In genomic region chr9:14314477-14314876, GRCm38 (mm10) we compare ENCODE assay signal across 22 mouse cellular contexts.
"Had no signal": no experiment of that assay in that cellular context is flagged by ENCODE, and none has a peak within 500 bp of the region (broad histone marks: within the 10 kb centered on the region; RNA-seq: fewer than 3 reads in every experiment).

No protein-coding gene starts in this region.

- H3K9me3 ChIP-seq: lung, embryonic 15.5 days; megakaryocyte, embryonic 14.5 days; midbrain, embryonic 13.5 days; neural tube, embryonic 13.5 days; neural tube, embryonic 15.5 days had no signal

- H3K4me1 ChIP-seq: lung, embryonic 15.5 days; megakaryocyte, embryonic 14.5 days; midbrain, embryonic 13.5 days; neural tube, embryonic 13.5 days; neural tube, embryonic 15.5 days had no signal

- H3K27ac ChIP-seq: lung, embryonic 15.5 days; macrophage; midbrain, embryonic 13.5 days; neural tube, embryonic 13.5 days; neural tube, embryonic 15.5 days had no signal

- H3K4me3 ChIP-seq: lung, embryonic 15.5 days; megakaryocyte, embryonic 14.5 days; midbrain, embryonic 13.5 days; myocyte; neural tube, embryonic 13.5 days; neural tube, embryonic 15.5 days had no signal

- ATAC-seq: liver, postnatal 0 days; lung, postnatal 0 days; midbrain, embryonic 13.5 days; midbrain, embryonic 16.5 days had no signal

- H3K9ac ChIP-seq: liver, postnatal 0 days; lung, embryonic 15.5 days; midbrain, embryonic 13.5 days; neural tube, embryonic 13.5 days; neural tube, embryonic 15.5 days had no signal

- H3K27me3 ChIP-seq: lung, embryonic 15.5 days; megakaryocyte, embryonic 14.5 days; midbrain, embryonic 13.5 days; neural tube, embryonic 13.5 days; neural tube, embryonic 15.5 days had no signal

- DNase-seq: liver, postnatal 0 days; lung, adult 2 months; lung, postnatal 14 days; lung, postnatal 36 days; retina, postnatal 1 day; right cerebral cortex, adult 18-20 months; right cerebral cortex, postnatal 25 days; right cerebral cortex, postnatal 4 days; spleen, adult 18-20 months; thymus, adult 2 months; thymus, postnatal 25 days; thymus, postnatal 4 days had no signal

- H3K4me2 ChIP-seq: lung, embryonic 15.5 days; midbrain, embryonic 11.5 days; midbrain, embryonic 13.5 days; neural tube, embryonic 13.5 days; neural tube, embryonic 15.5 days had no signal
